Mouse (Mus musculus) forebrain, embryonic 14.5 days (tissue): ENCODE results near the gene Mgat5b. TPM values are rescaled to one million over a fixed set of nuclear protein-coding genes. Genes with fewer than 3 reads are reported as not detected.
A peak's percentile ranks its signal among the peaks of the same experiment; 100 is the strongest.
"Not testable (repeated sequence)": the region's sequence is repeated elsewhere in the genome, so short reads cannot be mapped to it uniquely, and the experiment has no call there.

ENCODE experiments used
- ATAC-seq: fragments of 200-750 bp; cut with Nextera tagmentation; 2 replicates; pipeline ENCODE4 v1.8.0; 2017; ENCODE audit warnings: mild to moderate bottlenecking, moderate library complexity
- DNase-seq: peaks from one replicate; pipeline ENCODE4 v3.0.0-alpha.2; 2015; ENCODE audit warnings: low spot score
- H3K27ac ChIP-seq: fragments of 300-500 bp; sonication (generic); 2 replicates; pipeline ENCODE4 v1.5.1; 2014; ENCODE audit warnings: low read depth, mild to moderate bottlenecking, control low read depth, low read length, moderate library complexity
- H3K27me3 ChIP-seq: fragments of 300-500 bp; sonication (generic); replicated peaks from 2 replicates; pipeline ENCODE4 v1.6.1; 2014; ENCODE audit warnings: low read length, control low read depth, mixed read lengths; ENCODE audit not compliant: control insufficient read depth, insufficient read depth
- H3K36me3 ChIP-seq: fragments of 300-500 bp; sonication (generic); 2 replicates; pipeline ENCODE4 v1.6.1; 2014; ENCODE audit warnings: low read length, control low read depth; ENCODE audit not compliant: control insufficient read depth, insufficient read depth
- H3K4me1 ChIP-seq: fragments of 300-500 bp; sonication (generic); 2 replicates; pipeline ENCODE4 v1.6.1; 2014; ENCODE audit warnings: antibody characterized with exemption, low read length, control low read depth; ENCODE audit not compliant: control insufficient read depth, insufficient read depth
- H3K4me2 ChIP-seq: fragments of 300-500 bp; sonication (generic); 2 replicates; pipeline ENCODE4 v1.6.1; 2014; ENCODE audit warnings: mild to moderate bottlenecking, control low read depth, low read length
- H3K4me3 ChIP-seq: fragments of 300-500 bp; sonication (generic); 2 replicates; pipeline ENCODE4 v1.5.1; 2014; ENCODE audit warnings: low read depth, low read length, control low read depth
- H3K9ac ChIP-seq: fragments of 300-500 bp; sonication (generic); 2 replicates; pipeline ENCODE4 v1.6.1; 2014; ENCODE audit warnings: mild to moderate bottlenecking, low read length, control low read depth, moderate library complexity
- H3K9me3 ChIP-seq: fragments of 300-500 bp; sonication (generic); replicated peaks from 2 replicates; pipeline ENCODE4 v1.6.1; 2016; ENCODE audit warnings: low read length, control low read depth, mixed read lengths; ENCODE audit not compliant: control insufficient read depth
- WGBS: fragments of 180-500 bp; shearing (Covaris S2); extraction: QIAGEN DNeasy Blood & Tissue Kit; methylation state at CpG from one replicate; pipeline ENCODE4 v1.1.7; 2014; 5-methylcytosine and 5-hydroxymethylcytosine counted together
- polyA plus RNA-seq: library from polyadenylated mRNA; unstranded; fragments of >200 nt; fragmentation: Nextera tagmentation; extraction: Ambion mirVana; gene quantifications from 2 replicates; pipeline ENCODE4 v1.2.1, GENCODE M21; 2014

Mgat5b gene
- polyA plus RNA-seq, 1 experiment from 2014 or later, result 21.1 TPM

- DNase-seq, result no peak
- 90% methylated on average over 6 of the region's 6 CpGs for WGBS
- ATAC-seq, result no peak
Measured at GRCm38 (mm10) chr11:116884061-116884460, 34.6 kb upstream of the Mgat5b start.

GRCm38 (mm10) chr11:116885275-116886151 is 33.1 kb upstream of the Mgat5b start:
- Histone ChIP-seq H3K9ac (peak overlapping the region; percentile 46), H3K27me3 (no peaks in the 10 kb centered on the region), H3K9me3 (no peaks in the 10 kb centered on the region), H3K4me1 (no peaks in the 10 kb centered on the region), H3K4me3 (peak overlapping the region; percentile 12), H3K36me3 (no peaks in the 10 kb centered on the region), H3K27ac (no peak overlapping the region), H3K4me2 (peak overlapping the region; percentile 47)
- DNase-seq (peak; percentile 93), ATAC-seq (peak; percentile 69)
- 4% methylated on average over 27 of the region's 28 CpGs for WGBS

More at GRCm38 (mm10) chr11:116884061-116884460, 34.6 kb upstream of the Mgat5b start:
- no peak overlapping the region for H3K27ac ChIP-seq
- no peaks in the 10 kb centered on the region for H3K9me3 ChIP-seq
- no peaks in the 10 kb centered on the region for H3K27me3 ChIP-seq
- no peak overlapping the region for H3K9ac ChIP-seq
- H3K4me2 ChIP-seq, result no peak overlapping the region
- H3K4me1 ChIP-seq, result no peaks in the 10 kb centered on the region
- no peak overlapping the region for H3K4me3 ChIP-seq
- H3K36me3 ChIP-seq, result no peaks in the 10 kb centered on the region

- Histone ChIP-seq H3K9me3 (no peaks in the 10 kb centered on the region), H3K9ac (no peak overlapping the region), H3K27ac (no peak overlapping the region), H3K36me3 (no peaks in the 10 kb centered on the region), H3K27me3 (no peaks in the 10 kb centered on the region), H3K4me1 (no peaks in the 10 kb centered on the region), H3K4me3 (no peak overlapping the region), H3K4me2 (no peak overlapping the region)
- no peak for ATAC-seq
- DNase-seq, result no peak
- WGBS, result 61% methylated on average over 5 of the region's 5 CpGs
Measured at GRCm38 (mm10) chr11:116887136-116887535, 31.5 kb upstream of the Mgat5b start.

- H3K4me1 ChIP-seq, result no peaks in the 10 kb centered on the region
- H3K36me3 ChIP-seq, result no peaks in the 10 kb centered on the region
- H3K9ac ChIP-seq, result no peak overlapping the region
- no peaks in the 10 kb centered on the region for H3K27me3 ChIP-seq
- DNase-seq (peak; percentile 49), ATAC-seq (no peak)
- no peaks in the 10 kb centered on the region for H3K9me3 ChIP-seq
- H3K4me3 ChIP-seq, result no peak overlapping the region
- no peak overlapping the region for H3K4me2 ChIP-seq
- 68% methylated on average over 19 of the region's 19 CpGs for WGBS
- no peak overlapping the region for H3K27ac ChIP-seq
Measured at GRCm38 (mm10) chr11:116893532-116894442, 24.9 kb upstream of the Mgat5b start.

GRCm38 (mm10) chr11:116895402-116895801 is 23.3 kb upstream of the Mgat5b start:
- no peak overlapping the region for H3K9ac ChIP-seq
- H3K4me1 ChIP-seq, result no peaks in the 10 kb centered on the region
- DNase-seq (no peak), ATAC-seq (no peak)
- WGBS, result 56% methylated on average over 3 of the region's 3 CpGs
- no peaks in the 10 kb centered on the region for H3K36me3 ChIP-seq
- H3K9me3 ChIP-seq, result no peaks in the 10 kb centered on the region
- no peak overlapping the region for H3K27ac ChIP-seq
- no peaks in the 10 kb centered on the region for H3K27me3 ChIP-seq
- H3K4me3 ChIP-seq, result no peak overlapping the region
- H3K4me2 ChIP-seq, result no peak overlapping the region

- Histone ChIP-seq H3K36me3 (no peaks in the 10 kb centered on the region), H3K27ac (no peak overlapping the region), H3K4me2 (no peak overlapping the region), H3K27me3 (no peaks in the 10 kb centered on the region), H3K4me1 (no peaks in the 10 kb centered on the region), H3K9me3 (no peaks in the 10 kb centered on the region), H3K4me3 (no peak overlapping the region), H3K9ac (no peak overlapping the region)
- WGBS, result 88% methylated on average over 12 of the region's 12 CpGs
- DNase-seq (no peak), ATAC-seq (no peak)
Measured at GRCm38 (mm10) chr11:116899247-116899646, 19.4 kb upstream of the Mgat5b start.

GRCm38 (mm10) chr11:116902588-116902987 is 16.1 kb upstream of the Mgat5b start:
- WGBS, result 89% methylated on average over 10 of the region's 10 CpGs
- H3K4me1 ChIP-seq, ATAC-seq, H3K27me3 ChIP-seq, H3K4me3 ChIP-seq, H3K9me3 ChIP-seq, H3K27ac ChIP-seq, H3K9ac ChIP-seq, H3K4me2 ChIP-seq, DNase-seq, H3K36me3 ChIP-seq: not testable (repeated sequence)

- no peak for ATAC-seq
- Histone ChIP-seq H3K36me3 (no peaks in the 10 kb centered on the region), H3K27me3 (peaks cover 8% of the 10 kb centered on the region; the same call in 1 of the 2 replicates), H3K4me3 (no peak overlapping the region; the same call in 1 of the 2 replicates), H3K27ac (no peak overlapping the region), H3K9ac (no peak overlapping the region), H3K9me3 (no peaks in the 10 kb centered on the region), H3K4me1 (peaks cover 4% of the 10 kb centered on the region; the same call in 1 of the 2 replicates), H3K4me2 (peak overlapping the region; percentile 34)
- no peak for DNase-seq
- 2% methylated on average over 21 of the region's 23 CpGs for WGBS
Measured at GRCm38 (mm10) chr11:116905741-116906456, 12.8 kb upstream of the Mgat5b start.
